Mouse (Mus musculus) Muller cell, postnatal 12 days (primary cell): ENCODE results near the gene Pou2f1.
A peak's percentile ranks its signal among the peaks of the same experiment; 100 is the strongest.

Experiments used
- DNase-seq: peaks from one replicate; pipeline ENCODE4 v3.0.0-alpha.2; 2015; ENCODE audit errors: inconsistent ontology term

Gene Pou2f1

DNA sequence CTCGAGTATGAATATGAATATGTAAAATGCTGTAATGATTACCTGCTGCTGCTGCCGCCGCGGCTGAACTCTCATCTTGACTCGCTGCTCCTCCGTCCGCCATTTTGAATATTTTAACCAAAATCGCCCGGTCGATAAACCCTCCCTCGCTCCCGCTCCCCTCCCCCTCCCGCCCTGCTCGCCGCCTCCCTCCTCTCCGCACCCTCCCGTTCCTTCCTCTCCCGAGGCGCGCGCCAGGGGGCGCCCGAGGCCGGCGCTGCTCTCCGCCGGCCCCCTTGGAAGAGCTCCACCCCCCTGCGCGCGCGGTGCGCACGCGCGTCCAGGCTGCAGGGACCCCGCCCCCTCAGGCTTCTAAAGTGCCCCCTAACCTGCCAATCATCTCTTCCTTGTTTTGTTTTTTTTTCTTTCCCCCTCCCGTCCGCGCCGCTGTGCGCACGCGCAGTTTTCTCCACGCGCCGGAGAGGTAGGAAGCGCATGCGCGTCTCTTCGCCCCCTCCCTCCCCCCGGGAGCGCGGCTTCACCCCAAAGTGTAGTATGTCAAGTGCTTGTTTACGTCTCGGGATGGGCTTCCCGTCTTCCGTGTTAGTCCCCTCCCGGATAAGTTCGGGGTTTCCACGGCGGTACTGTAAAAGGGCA, at the start of gene Pou2f1:
Pou2f1 (minus strand) TSS at position 159 of the 636 bp plus-strand sequence.
- DNase-seq = peak; percentile 100

DNA sequence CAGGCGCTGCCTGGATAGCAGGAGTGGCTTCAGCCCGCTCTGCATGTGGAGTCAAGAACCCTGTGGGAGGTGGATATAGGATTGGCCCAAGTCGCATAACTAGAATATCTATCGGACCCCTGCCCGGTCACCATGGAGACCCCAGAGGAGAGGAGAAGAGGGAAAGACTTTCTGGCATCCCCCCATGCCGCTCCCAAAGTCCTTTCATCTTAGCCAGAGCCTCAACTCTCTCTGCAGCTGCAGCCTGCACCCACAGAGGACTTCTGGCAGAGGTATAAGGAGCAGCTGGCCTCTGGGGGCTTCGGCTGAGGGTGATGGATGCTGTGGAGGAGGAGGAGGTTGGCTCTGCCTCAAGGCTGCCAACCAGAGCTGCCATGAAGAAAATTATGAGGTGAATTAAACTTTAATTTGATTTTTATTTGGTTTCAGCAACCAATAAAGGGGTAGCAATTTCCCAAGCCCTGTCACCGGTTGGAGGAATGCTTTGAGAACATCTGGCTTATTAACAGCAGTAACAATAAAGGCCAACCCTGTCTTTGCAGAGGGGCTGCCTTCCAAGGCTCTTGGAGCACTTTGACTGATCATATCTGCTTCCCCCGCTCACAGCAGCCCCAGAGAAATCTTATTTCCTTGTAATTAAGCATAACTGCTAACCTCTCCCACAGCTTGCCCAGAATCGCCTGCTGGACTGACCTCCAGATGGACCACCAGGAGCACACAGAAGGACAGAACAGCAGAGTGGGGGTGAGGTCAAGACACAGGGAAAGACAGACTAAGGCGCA, 46.8 kb upstream of the Pou2f1 start:
- DNase-seq = peak; percentile 26

DNA sequence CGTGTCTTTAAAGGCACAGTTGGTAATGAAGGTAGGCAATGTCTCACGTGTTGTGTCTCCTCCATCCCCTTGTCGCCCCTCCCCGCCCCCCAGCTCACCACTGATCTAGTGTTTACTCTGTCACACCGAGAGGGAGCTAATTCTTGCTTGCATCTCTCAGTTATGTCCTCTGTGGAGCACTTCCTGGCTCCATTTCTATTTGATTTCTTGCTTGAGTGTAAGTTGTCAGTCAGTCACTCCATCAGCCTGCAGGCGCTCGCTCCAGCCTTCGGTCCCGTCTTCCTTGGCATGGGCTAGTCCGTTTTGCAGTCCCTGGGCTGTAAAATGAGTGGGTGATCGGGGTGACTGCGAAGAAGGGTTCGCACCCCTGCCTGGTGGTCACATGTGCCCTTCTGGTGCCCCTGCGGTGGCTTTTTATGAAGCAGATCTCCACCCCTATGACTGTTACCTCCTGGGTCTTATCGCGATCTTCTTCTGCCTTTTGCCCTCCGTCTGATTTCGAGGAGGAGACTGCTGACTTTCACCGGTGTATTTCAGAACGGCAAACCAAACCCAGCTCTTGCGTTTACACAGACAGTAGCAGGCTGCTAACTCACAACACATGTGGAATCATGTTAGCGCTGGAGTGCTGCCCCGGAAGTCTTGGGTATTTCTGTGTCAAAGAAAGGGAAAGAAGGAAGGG, 45.9 kb upstream of the Pou2f1 start:
- DNase-seq = peak; percentile 40

DNA sequence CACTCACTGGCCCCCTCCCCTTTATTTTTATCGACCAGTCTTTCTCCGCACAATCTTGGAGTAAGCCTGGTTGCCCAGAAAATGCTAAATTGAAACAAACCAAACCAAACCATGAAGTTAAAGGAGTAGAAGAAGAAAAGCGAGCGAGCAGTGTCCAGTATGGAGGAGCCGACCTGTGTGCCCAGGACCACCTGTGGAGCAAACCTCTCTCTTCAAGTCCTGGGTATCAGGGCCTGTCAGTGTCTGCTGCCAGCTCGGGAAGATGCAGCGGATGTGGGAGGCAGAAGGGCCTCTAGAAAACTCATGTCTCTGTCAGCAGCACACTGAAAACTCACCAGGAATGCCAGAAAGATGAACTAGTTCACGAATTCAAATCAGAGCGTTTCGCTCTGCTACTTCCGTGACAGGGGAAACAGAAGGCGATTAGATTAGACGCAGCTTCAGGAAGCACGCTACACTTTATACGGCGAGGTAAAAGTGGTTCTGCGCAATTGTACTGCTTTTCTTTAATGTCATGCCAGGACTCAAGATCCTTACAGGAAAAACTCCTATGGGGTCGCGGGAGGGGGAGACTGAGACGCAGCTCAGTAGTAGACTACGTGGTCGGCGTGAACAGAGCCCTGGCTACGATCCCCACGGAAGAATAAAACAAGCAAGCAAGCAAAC, 45.2 kb upstream of the Pou2f1 start:
- peak; percentile 38 for DNase-seq

DNA sequence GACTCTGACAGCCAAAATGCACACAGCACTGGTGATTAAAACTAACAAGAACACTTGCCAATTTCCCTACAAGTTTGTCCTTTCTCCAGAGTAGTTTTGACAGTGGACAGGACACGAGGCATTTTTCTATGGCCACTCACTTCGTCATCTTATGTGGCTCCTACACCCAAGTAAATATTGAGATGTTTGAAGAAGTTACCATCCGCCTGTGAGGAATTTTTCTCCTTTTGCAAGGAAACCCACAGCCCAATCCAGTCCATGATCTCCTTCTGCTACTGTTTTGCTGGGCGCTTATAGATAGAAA, 43.4 kb upstream of the Pou2f1 start:
- no peak for DNase-seq

DNA sequence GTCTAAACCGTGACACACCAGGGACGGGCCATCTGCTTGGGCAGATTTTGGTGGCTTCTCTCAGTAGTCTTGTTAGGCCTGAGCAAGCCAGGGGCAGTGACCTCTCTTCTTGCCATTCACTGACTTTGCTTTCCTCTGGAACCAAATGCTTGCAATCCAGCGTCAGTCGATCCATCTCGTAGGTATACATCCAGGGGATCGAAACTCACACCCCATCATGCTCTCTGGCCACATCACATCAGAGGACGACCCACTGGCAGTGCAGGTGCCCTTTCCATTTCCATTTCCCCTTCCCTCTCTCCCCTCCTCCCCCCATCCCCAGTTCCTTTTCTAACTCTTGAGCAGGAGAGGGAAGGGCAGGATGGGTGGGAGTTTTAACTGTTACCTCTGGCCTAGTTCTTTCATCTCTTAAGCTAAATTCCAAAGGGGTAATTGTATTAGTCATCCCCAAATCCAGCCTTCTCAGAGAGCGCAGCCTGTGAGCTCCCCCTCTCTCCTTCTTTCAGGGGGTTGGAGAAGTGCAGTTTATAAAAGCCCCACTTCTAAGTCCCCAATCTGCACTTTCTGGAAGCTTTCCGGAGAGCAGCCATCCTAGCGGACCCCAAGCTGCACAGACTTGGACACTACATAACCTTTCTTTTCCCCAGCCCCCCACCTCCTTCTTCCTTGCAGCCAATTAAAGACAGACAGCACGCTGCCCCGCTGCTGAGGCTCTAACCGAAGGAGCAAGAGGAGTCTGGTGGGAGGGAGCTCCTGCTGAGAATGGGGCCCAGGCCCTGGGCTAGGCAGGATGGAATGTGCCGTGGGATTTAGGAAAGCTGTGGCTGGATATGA, 42.8 kb upstream of the Pou2f1 start:
- peak; percentile 87 for DNase-seq

DNA sequence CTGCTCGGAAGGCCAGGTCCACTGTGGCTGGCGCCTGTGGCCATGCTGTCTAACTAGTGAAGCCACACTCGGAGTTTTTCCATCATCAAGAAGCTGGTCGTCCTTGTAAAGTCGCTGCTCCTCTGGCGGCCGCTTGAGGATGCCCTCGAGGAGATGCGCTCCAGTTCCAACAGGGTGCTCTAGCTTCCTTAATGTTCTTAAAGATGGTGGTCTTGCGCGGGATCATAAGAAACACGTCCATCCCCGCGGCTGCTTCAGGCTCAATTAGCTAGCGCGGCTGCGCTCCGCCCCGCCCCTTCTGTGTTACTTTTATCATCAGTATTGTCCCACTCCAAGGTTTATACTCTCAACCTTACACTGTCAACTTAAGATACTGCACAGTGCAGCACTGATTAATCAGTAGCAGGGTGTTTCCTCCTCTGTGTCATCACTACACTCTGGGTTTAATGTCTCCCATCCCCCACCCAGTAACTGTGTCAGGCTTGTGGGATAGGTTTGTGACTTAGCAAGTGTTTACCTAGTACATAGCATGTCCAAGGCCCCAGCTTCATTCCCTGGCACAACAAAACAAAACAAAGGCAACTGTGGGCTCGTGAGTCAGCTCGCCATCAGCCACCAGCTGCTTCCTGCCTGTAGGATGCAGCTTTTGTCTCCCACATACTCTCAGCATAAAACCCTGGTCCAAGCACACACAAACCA, 41.1 kb upstream of the Pou2f1 start:
- peak; percentile 89 for DNase-seq

DNA sequence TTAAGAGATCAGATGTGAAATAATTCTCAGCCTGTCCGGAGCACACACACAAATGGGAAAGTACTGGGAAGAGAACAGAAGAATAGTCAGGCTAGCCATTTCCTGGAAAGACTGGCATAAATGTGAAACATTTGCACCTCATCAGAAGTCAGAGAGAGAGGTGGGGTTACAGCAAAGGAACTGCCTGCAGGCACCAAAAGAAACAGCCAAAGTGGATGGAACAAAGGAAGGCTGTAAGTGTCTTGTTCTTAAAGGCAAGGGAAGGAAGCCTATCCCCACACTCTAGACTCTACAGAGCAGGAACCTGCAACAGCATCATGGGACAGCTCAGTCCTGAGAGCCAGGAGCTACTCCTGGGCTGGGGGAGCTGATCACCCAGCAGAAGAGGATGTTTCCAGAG, 39.0 kb upstream of the Pou2f1 start:
- DNase-seq = no peak

DNA sequence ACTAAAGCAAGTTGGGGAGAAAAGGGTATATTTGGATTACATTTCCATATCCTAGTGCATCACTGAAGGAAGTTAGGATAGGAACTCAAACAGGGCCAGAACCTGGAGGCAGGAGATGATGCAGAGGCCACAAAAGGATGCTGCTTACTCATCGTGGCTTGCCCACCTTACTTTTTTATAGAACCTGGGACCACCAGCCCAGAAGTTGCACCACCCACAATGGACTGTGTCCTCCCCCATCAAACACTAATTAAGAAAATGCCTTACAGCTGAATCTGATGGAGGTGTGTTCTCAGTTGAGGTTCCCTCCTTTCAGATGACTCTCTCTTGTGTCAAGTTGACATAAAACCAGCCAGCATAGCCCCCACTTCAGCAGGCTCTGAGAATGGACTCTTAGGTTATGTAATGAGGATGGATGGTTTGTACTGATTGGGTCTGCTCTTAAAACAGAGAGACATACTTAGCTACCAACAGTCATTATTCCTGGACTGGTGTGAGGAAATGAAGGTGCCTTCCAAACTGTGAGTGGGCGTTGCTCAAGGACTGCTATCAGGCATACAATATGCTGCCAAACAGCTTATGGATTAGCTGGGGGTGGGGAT, 36.4 kb upstream of the Pou2f1 start:
- no peak for DNase-seq

DNA sequence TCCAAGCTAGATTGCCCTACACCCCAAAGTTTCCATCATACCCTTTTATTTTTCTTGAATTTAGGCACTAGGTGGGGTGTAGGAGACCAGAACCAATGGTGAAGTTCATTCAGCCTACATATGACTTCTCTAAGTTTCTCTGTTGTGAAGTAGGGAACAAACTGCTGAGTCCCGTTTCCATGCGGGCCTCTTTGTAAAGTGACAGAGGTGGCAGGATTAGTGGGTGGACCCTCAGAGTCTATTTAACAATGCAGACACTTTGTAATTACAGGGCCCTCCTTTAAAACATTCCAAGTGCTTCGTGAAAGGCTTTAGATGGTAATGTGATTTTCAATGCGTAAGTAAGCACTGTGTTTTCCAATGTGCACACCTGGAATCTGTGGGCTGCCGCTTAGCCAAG, 32.6 kb upstream of the Pou2f1 start:
- DNase-seq = no peak

DNA sequence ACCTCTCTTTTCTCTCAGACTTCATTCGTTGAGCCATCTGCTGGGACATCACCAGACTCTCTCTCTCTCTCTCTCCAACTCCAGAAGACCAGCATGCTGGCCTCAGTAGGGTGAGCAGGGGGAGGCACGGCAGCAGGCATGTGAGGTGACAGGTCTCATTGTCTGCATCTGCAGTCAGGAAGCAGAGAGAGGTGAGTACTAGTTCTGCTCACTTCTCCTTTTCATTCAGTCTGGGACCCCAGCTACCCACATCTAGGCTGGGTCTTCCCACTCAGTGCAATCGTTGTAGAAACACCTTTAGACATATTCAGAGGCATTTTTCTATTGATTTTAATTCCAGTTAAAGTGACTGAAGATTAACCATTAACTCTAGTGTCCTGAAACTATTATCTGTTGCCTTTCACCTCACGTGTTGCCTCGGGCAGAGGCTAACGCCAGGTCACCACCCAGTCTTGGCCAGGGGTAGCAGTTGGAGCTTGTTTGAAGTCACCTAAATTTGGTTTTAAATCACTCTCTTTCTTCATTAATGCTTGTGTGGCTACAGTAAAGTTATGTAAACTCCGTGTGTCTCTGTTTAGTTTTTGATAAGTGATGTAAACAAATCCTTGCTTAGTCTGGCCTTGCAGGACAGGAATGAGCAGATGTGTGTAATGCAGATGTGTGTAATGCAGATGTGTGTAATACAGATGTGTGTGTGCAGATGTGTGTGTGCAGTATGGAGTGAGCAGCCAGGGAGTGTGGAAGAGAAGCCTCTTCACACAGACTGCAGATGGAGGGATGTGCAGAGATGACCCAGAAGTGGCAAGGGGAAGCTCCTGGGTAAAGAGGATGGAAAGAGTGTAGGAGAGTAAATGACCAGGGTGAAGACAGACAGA, 29.4 kb upstream of the Pou2f1 start:
- DNase-seq = no peak

DNA sequence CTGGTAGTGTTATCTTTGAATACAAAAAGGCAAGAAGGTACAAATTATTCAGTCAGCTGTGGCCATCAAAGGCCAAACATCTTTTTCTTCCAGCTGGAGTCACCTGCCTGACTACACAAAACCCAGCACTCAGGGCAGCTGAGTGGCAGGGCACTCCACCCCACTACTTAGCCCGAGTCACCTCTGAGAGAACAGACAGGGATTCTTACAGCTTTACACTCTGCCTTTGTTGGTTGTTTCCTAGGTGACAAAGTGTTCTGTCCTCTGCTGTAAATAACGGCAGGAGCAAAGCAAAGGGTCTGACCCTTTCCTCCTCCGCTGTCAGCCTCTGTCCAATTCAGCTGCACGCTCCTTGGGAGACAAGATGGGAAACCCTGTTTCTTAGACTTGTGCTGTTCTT, 21.5 kb upstream of the Pou2f1 start:
- DNase-seq = no peak

DNA sequence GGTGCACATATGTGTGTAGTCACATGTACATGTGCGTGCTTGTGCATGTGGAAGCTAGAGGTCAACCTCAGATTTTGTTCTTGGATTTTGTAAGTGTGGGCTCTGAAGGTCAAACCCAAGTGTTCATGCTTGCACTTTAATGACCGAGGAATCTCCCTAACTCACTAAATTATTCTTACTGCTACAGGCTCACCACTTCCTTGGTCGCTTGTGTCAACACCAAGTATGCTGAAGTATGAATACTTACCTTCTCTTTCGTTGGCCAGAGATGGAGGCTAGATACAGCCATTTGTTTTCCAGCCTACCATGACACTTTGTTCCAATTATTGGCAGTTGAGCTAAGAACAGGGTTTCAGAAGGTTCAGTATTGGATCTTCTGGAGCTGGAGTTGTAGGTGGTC, 14.7 kb upstream of the Pou2f1 start:
- no peak for DNase-seq

DNA sequence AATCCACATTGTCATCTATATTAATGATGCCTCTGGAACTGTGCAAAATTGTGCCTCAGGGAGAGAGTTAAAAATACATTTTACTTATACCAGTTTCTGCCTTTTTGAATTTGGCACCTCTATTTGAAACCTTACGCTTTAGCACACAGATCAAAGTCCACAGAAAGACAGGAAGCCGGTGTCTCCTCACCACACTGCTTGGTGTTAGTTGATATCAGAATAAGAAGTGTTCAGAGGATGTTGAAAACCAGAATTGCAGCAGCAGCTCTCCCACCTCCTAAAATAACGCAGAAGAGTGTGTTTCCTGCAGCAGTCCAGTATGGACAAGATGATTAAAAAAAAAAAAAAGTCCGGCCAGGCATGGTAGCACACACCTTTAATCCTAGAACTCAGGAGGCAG, 13.8 kb upstream of the Pou2f1 start:
- DNase-seq = no peak

DNA sequence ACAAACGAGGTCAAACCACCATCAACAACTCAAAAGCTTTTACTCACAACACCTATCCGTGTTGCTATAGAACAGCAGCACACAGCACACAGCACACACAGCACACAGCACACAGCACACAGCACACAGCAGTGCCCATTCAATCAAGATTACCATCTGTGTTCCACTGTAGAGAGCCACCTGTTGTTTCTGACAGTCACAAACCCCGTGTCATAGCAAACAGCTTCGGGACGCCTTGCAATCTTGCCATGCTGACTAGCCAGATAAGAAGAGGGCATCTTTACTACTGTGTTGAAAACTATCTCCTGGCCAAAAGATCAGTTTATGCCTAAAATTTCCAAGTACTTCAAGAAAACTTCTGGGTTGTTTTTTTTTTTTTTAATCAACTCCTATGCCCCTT, 12.1 kb upstream of the Pou2f1 start:
- no peak for DNase-seq

DNA sequence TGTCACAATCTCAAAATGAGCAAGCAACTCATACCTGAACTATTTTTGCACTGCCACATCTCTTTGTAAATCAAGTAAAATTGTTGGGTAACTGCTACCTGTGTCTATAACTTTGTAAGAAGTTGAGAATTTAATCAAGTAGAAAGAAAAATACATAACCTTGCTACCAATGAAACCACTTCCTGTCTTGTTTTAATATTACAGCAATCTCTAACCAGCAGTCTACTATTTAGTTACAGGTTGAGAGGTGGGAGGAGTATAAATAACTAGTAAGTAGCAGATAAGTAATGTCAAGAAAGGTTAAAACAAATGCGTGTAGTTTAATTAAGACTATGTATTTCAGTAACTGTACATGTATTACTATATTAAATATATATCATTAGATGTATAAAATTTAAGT, 7.6 kb upstream of the Pou2f1 start:
- DNase-seq = no peak

DNA sequence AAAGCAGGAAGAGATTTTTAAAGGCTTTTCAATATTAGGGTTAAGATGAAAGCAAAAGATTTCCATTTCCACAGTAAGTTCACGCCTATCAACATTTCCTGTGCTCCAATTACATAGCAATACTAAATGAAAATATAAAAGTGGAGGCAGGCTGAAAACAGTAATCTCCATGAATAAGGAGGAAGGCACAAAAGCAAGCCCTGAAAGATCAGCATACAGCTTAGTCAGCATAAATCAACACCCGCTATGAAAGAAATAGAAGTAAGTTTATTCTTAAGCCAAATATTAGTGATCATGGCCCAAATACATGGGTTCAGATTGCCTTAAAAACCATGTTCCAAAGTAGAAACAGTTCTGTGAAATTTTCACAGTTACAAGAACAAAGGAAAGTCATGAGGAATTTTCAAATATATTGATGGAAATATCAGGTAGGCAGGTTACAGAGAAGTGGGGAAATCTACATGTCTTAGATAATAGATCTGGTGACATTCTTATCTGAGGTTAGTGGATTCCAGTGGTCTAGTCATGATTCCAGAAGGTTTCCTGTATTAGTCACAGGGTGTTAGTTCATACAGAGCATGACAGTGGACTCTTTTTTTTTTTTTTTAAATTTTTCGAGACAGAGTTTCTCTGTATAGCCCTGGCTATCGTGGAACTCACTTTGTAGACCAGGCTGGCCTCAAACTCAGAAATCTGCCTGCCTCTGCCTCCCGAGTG, 6.3 kb upstream of the Pou2f1 start:
- no peak for DNase-seq

DNA sequence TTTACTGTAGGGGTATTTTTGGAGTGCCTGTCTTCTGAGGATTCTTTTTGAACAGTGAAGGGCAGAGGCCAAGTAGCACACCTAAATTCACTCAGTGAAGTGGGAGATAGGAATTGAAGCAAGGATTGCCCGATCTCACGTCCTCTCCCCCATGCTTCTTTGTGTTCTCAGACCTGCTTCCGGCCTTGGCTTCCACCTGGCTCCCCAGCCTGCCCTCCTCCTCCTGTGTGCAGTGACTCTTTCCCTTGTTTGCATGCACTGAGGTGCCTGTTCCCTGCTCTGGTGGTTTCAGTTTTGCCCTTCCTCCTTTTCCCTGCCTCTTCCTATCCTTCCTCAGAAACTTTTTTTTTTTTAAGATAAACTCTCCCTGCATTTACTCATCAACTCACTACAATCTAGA, 4.5 kb upstream of the Pou2f1 start:
- DNase-seq = no peak
